Mouse (Mus musculus) thymus, adult 18-20 months (tissue): Measurements from ENCODE around the gene Slc6a13.

Experiments
- DNase-seq, 2 experiments: peaks; one replicate each; pipeline ENCODE4 v3.0.0; 2022; ENCODE audit warnings: mixed read lengths in 2 of 2

Slc6a13 gene

DNA sequence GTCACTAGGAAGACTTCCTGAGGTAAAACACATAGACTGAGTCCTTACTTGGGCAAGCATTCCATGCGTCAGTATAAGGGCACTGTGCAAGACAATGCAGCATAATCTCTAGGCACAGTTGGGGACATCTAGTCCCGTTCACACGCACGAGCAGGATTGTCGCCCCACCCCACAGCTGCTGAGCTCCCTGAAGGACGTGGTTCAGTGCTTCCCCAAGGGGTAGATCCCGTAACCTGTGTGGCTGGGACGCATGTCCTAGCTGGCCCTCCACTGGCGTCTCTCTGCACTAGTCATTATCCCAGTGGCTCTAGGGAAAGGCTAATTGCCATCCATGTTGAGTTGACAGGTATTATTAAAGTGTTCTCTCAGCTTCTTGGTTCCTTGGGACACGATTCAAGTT, 82.0 kb downstream of the Slc6a13 start:
- DNase-seq = no peak

GRCm38 (mm10) chr6:121385397-121385796, 85.4 kb downstream of the Slc6a13 start:
- no peak for DNase-seq
